Mouse (Mus musculus) adrenal gland, adult 18-20 months (tissue): ENCODE measurements at regions not wholly inside any gene's neighbourhood (a gene's known extent, or its start where the extent isn't known, plus 50 kb on each side); places are given as distances from the start of the nearest gene placed in this dataset.
"Not testable (repeated sequence)": the region's sequence is repeated elsewhere in the genome, so short reads cannot be mapped to it uniquely, and the experiment has no call there.

ENCODE experiments used
- DNase-seq, 2 experiments: peaks; one replicate each; pipeline ENCODE4 v3.0.0; 2021 to 2022; ENCODE audit warnings: low spot score in 2 of 2

DNA sequence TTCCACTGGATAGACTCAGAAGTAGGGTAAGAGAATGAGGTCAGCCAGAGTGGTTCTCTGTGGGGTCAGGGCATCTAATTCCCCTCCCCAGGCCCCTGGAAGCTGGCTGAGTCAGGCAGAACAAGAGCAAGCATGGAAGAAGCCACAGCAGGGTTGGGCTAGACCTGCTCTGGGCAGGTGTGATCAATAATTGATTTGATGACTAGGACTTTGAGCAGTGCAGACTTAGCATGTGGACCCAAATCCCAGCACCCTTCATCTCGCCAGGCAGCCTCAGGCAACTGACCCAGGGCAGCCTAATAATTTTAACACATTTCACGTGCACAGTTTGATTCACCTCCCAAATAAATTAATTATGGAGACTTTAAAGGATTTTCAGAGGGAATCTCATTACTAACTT is 67.2 kb downstream of the Qdpr start:
- no peak for DNase-seq

- DNase-seq = no peak
Measured at GRCm38 (mm10) chr5:45378486-45378885, 71.5 kb downstream of the Qdpr start.

GRCm38 (mm10) chr5:45373069-45373468 is 77.0 kb downstream of the Qdpr start:
- no peak for DNase-seq

DNA sequence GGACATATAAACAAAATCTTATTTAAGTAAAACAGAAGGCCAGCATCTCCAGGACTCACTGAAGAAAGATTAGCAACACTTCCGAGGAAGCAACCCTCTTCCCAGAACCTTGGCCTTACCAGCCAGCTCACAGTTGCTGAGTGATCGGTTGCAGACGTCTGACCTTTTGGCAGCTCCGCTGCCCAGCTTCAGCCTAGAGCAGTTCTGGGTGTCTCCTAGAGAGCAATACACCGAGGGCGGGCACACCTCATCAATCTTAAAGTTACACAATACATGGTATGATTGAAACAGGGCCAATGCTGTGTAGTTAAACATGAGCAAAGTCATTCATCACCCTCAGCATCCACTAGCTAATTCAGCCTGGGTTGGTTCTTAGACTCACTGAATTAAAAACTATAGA is 81.6 kb downstream of the Qdpr start:
- peak in 1 of 2 experiments; percentile 31 for DNase-seq

DNA sequence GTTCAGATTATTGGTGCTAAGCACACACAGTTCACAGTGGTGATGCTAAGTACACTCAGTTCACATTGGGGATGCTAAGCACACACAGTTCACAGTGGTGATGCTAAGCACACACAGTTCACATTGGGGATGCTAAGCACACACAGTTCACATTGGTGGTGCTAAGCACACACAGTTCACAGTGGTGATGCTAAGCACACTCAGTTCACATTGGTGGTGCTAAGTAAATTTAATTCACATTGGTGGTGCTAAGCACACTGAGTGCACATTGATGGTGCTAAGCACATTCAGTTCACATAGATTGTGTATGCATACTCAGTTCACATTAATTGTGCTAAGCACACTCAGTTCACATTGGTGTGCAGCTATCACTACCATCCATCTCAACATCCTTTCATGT is 89.8 kb downstream of the Qdpr start:
- DNase-seq = no peak

DNA sequence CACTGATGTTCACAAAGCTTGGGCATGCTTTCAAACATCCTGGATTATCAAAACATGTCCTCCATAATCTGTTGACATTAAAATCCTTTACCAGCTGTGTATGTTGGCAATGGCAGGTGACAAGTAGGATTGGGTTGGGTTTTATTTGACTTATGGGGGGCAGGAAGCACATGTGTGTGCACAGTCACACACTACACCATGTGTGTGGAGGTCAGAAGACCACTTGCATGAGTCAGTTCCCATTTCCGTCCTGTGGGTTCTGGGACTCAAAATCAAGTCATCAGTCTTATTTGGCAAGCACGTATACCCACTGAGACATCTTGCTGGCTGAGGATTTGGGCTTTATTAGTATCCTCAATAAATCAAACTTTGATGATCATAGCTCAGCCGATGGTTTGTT is 109.6 kb downstream of the Qdpr start:
- no peak for DNase-seq

GRCm38 (mm10) chr5:45336801-45337200 is 113.2 kb downstream of the Qdpr start:
- DNase-seq = no peak

DNA sequence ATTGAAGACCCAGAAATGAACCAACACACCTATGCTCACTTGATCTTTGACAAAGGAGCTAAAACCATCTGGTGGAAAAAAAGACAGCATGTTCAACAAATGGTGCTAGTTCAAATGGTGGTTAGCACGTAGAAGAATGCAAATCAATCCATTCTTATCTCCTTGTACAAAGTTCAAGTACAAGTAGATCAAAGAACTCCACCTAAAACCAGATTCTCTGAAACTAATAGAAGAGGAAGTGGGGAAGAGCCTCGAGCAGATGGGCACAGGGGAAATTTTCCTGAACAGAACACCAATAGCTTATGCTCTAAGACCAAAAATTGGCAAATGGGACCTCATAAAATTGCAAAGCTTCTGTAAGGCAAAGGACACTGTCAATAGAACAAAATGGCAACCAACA is 125.6 kb downstream of the Qdpr start:
- DNase-seq = not testable (repeated sequence)

- DNase-seq = no peak
Measured at GRCm38 (mm10) chr5:45323500-45323899, 126.5 kb downstream of the Qdpr start.

DNA sequence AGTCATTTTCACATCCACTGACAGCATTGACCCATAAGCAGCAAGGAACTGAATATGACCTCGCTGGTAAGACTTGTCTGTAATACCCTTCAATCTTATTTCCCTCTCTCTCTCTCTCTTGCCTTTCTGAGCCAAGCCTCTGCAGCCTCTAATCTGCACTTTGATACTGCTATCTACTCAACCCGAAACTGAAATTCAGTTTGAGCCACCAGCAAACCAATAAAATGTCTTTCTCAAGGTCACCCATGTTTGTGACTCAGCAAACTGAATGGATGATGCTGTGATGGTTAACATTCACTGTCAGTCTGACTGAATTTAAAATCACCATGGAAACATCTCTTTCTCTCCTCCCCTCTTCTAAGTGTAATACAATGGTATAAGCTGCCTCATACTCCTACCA is 132.0 kb downstream of the Qdpr start:
- no peak for DNase-seq

DNA sequence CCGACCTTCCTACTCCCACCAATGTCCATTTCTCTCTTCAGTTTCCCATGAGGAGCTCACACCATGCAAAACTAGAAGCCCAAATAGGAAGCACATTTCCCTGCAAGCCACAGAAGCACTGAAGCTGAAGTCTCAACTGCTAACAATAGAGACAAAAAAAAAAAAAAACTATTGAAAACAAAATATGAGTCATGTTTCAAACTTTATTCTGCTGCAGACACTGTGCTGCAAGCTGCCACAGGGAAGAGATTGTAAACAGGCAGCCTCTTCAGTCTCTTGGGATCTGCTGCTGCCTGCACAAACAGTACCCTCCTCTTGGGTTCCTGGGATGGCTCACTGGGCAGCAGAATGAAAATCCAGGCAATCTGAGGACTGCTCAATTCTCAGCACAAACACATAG is 148.9 kb downstream of the Qdpr start:
- DNase-seq = no peak

- no peak for DNase-seq
Measured at GRCm38 (mm10) chr5:45298872-45299271, 151.2 kb downstream of the Qdpr start.

DNA sequence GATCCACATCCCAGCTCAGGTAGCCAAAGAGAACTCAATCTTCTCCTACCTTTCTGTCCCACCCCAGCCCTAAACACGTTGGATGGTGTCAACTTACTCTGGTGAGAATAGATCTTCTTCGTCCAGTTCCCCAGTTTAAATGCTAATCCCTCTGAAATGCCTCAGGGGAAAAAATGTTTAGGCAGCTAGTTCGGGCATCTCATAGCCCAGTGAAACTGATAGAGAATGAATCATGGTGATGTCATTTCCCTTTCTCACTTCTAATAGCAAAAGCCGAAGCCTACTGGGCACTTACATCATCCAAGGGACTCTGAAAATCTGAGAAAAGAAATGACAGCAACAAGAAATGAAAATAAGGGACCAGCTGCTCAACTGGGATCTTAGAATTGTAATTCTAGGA is 154.9 kb downstream of the Qdpr start:
- DNase-seq = no peak

DNA sequence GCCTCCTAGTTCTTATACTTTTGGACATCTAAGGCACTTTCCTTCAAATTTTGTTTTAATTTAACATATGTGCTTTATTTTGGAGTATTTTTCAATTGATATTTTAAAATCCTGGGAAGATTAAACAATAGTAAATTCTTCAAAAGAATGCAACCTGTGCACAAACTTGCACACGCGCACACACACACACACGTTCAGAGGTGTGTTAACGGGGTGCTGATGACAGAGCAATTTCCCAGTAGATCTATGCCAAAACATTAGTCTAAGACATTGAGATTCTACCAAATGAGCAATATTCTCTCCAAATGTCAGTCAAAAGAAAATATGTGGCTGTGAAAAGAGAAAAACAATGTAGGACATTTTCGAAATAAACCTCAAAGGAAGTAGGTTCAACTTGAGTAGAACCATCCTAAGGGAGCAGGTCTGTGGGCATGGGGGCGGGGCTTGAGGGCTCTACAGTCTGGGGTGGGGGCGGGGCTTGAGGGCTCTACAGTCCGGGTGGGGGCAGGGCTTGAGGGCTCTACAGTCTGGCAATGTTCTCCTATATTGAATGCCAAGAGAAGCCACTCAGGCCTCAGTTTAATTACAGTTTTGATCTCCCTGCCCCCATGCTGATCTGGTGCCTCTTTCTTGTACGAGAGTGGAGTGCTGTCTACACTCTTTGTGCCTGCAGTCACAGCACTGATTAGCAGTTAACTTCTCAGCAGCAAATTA is 157.0 kb downstream of the Qdpr start:
- DNase-seq = no peak

GRCm38 (mm10) chr5:45292383-45292782 is 157.7 kb downstream of the Qdpr start:
- DNase-seq = peak; percentile 31 to 40

DNA sequence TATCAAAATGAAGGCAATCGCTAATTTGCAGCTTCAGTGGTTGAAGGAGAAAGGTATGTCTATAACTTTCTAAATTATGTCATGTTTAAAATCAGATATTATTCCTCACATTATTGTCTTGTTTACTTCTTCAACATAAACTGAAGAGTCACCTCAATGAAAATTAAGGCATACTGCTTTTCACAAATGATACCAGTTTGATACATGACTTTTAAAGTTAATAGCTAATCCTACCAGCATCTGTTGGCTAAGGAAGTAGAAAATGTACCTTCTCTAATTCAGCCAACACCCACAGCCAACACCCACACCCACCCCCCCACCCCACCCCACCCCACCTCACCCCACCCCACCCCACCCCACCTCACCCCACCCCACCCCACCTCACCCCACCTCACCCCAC is 158.3 kb downstream of the Qdpr start:
- DNase-seq = no peak

GRCm38 (mm10) chr5:45291276-45291675 is 158.8 kb downstream of the Qdpr start:
- DNase-seq = no peak

GRCm38 (mm10) chr5:45286454-45286853 is 163.6 kb downstream of the Qdpr start:
- no peak for DNase-seq

DNA sequence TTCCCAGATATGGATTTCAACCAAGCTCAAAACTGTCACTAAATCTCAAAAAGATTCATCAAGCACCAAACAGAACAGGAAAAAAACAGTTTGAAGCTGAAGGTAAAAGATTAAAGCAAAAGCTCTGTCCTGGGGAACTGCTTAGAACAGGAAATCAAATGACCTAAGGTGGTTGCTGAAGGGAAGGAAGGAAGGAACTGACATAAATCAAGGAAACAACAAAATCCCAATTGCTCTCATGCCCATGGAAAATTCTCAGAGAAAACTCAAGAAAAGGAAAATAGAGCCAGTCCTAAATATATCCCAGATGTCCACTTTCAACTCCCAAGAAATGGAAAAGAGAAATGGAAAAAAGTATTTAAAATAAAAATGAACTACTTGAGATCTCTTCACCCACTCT is 165.4 kb downstream of the Qdpr start:
- DNase-seq = no peak

GRCm38 (mm10) chr5:45283908-45284415 is 166.1 kb downstream of the Qdpr start:
- no peak for DNase-seq

- no peak for DNase-seq
Measured at GRCm38 (mm10) chr5:45282207-45282930, 167.7 kb downstream of the Qdpr start.

DNA sequence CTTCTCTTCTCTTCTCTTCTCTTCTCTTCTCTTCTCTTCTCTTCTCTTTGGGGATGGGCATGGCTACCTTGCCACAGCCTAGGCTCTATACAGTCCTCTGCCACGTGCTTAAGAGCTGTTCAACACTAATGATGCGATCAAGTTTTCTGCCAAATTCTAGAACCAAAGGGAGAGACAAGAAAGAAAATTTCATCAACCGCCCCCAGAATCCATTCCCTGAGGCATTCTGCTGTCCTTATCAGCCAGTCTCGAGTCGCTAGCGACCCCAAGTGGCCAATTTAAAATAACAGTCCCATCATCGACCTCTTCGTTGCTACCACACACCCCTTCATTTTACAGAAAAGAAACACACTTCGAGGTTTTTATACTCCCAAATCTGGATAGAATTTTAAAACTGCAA is 171.5 kb downstream of the Qdpr start:
- peak; percentile 72 to 80 for DNase-seq

- no peak for DNase-seq
Measured at GRCm38 (mm10) chr5:45278005-45278432, 172.0 kb downstream of the Qdpr start.
